Mouse (Mus musculus): ENCODE results near the gene Glyatl3.

DNA sequence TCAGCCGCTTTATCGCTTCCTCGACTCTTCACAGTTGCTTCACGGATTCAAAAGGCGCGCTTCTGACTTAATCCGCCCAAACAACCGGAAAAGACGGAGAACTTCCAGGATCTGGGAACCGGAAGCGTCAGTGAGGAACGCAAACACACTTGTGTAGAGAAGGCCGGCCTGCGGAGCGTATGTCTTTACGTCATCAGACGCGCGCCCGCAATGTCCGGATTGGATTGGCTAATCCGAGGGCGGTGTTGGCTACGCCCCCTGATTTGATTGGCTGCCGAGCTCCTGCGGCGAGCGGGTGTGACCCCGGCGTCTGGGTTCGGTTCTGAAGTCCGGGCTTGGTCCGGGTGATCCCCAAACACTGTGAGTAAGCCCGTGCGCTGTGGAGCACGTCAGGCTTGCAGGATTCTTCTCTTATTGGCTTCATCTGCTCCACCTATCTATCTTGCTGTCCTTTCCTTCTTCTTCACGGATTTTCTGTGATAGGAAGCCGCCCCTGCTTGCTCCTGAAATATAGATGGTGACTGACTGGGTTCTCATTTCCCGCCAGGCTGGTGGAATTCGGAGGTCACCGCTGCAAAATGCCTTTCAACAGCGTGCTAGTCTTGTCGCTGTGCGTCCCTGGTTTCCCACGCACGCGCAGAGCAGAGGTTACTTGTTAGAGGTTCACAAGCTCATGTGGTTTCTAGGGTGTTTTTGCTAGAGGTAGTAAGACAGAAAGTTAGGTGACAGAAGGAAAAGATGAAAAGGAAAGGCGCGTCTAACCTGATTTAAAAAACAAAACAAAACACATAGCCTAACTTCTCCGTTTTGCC, 20.5 kb upstream of the Glyatl3 start, which contains the start of the genes Mut and Cenpq:
- TF ChIP-seq POLR2A (IDR thresholded peaks at IDR 0.05; ENCODE audit: low read depth, low read length): no peak; the same call in 1 of the 2 replicates
- no peak for TF ChIP-seq CTCF (IDR thresholded peaks at IDR 0.05; ENCODE audit: extremely low read depth, insufficient read depth, insufficient read length, insufficient replicate concordance)
